Mouse (Mus musculus) bone marrow, adult 2 months (tissue): ENCODE results near the gene Abcd1.

Experiments used
- CTCF ChIP-seq: fragments of 200-500 bp; IDR thresholded peaks from 2 replicates; pipeline ENCODE4 v1.5.1; 2011; ENCODE audit warnings: low read length, control low read depth; ENCODE audit not compliant: control insufficient read depth, insufficient read depth
- POLR2A ChIP-seq: fragments of 200-500 bp; IDR thresholded peaks from 2 replicates; pipeline ENCODE4 v1.6.1; 2011; ENCODE audit warnings: low read depth, mild to moderate bottlenecking, control low read depth, low read length, borderline replicate concordance; ENCODE audit not compliant: control insufficient read depth

DNA sequence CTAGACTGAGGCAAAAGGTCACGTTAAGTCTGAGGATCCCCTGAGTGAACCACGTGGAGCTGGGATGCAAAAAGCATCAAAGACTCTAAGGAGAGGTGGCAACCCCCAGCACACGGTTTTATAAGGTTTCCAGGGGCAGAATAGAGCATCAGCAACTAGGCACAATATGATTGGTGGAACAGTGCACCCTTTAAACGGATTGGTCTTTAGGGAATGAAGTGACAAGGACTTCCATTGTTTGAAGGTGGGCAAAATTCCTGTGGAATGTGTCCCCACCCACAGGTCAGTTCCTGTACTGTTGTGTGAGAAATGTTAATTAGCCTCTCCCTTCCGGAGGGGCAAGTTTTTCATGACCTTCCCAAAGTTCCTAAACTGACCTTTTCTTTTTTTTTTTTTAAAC lies 22.8 kb downstream of the Abcd1 start:
- TF ChIP-seq CTCF (no peak), POLR2A (no peak)
